Mouse (Mus musculus): ENCODE data around the gene Rspry1. TPM values are rescaled to one million over a fixed set of nuclear protein-coding genes. Genes with fewer than 3 reads are reported as not detected.

Rspry1 gene
- polyA plus RNA-seq, 1 experiment from 2014 or later: 57.4 TPM

Other genes starting within 250 kb of the Rspry1 start
- gene Herpud1, start 215.5 kb upstream of the Rspry1 start, polyA plus RNA-seq (2016; fragmentation: Nextera tagmentation; extraction: Ambion mirVana): 52.6 and 55.5 TPM in 2 replicates
- 0.17 and 0.39 TPM in 2 replicates for gene Nlrc5, start 167.6 kb upstream of the Rspry1 start, polyA plus RNA-seq (2016; fragmentation: Nextera tagmentation; extraction: Ambion mirVana)
- 12.6 and 14.4 TPM in 2 replicates for gene Cpne2, start 68.9 kb upstream of the Rspry1 start, polyA plus RNA-seq (2016; fragmentation: Nextera tagmentation; extraction: Ambion mirVana)
- 95.2 and 105 TPM in 2 replicates for gene Fam192a, start 60 bp downstream of the Rspry1 start, polyA plus RNA-seq (2016; fragmentation: Nextera tagmentation; extraction: Ambion mirVana)
- gene Arl2bp, start 64.7 kb downstream of the Rspry1 start, polyA plus RNA-seq (2016; fragmentation: Nextera tagmentation; extraction: Ambion mirVana): 225 and 236 TPM in 2 replicates
- 0.66 and 0.97 TPM in 2 replicates for gene Pllp, start 94.3 kb downstream of the Rspry1 start, polyA plus RNA-seq (2016; fragmentation: Nextera tagmentation; extraction: Ambion mirVana)
- gene Ccl22, start 143.7 kb downstream of the Rspry1 start, polyA plus RNA-seq (2016; fragmentation: Nextera tagmentation; extraction: Ambion mirVana): not detected in 2 replicates
- gene Cx3cl1, start 170.1 kb downstream of the Rspry1 start, polyA plus RNA-seq (2016; fragmentation: Nextera tagmentation; extraction: Ambion mirVana): 7.5 and 9.4 TPM in 2 replicates
- gene Ccl17, start 208.5 kb downstream of the Rspry1 start, polyA plus RNA-seq (2016; fragmentation: Nextera tagmentation; extraction: Ambion mirVana): not detected in 2 replicates
- 52.3 and 57.6 TPM in 2 replicates for gene Coq9, start 236.4 kb downstream of the Rspry1 start, polyA plus RNA-seq (2016; fragmentation: Nextera tagmentation; extraction: Ambion mirVana)
- 190 and 193 TPM in 2 replicates for gene Ciapin1, start 236.4 kb downstream of the Rspry1 start, polyA plus RNA-seq (2016; fragmentation: Nextera tagmentation; extraction: Ambion mirVana)